Mouse (Mus musculus): Measurements from ENCODE around the gene Anks1. TPM values are rescaled to one million over a fixed set of nuclear protein-coding genes. Genes with fewer than 3 reads are reported as not detected.
A peak's percentile ranks its signal among the peaks of the same experiment; 100 is the strongest.

Anks1 gene
- polyA plus RNA-seq, 1 experiment from 2014 or later, result 8.3 TPM

- 90% methylated on average over 2 of the region's 2 CpGs for WGBS
- H3K4me3 ChIP-seq (ENCODE audit: low read depth, low read length), result no peak overlapping the region
- no peaks in the 10 kb centered on the region for H3K27me3 ChIP-seq (ENCODE audit: control insufficient read depth, insufficient read depth, low read length)
- TF ChIP-seq CTCF (IDR thresholded peaks at IDR 0.05; ENCODE audit: low read depth), result peak; percentile 55
- no peak for TF ChIP-seq EP300 (optimal IDR thresholded peaks at IDR 0.05)
- DNase-seq (ENCODE audit: low spot score) (no peak), ATAC-seq (ENCODE audit: low FRiP score, low TSS enrichment) (no peak)
- H3K4me2 ChIP-seq (replicated peaks; ENCODE audit: low read depth), result no peak overlapping the region
- no peaks in the 10 kb centered on the region for H3K4me1 ChIP-seq (replicated peaks; ENCODE audit: control insufficient read depth, insufficient read depth)
- no peaks in the 10 kb centered on the region for H3K36me3 ChIP-seq (ENCODE audit: control insufficient read depth, insufficient read depth, low read length)
- no peak overlapping the region for H3K9ac ChIP-seq (ENCODE audit: low read length)
- no peaks in the 10 kb centered on the region for H3K9me3 ChIP-seq (ENCODE audit: control insufficient read depth, low read length)
- H3K27ac ChIP-seq (replicated peaks), result no peak overlapping the region
Measured at GRCm38 (mm10) chr17:28092297-28092696, 183.2 kb downstream of the Anks1 start.

GRCm38 (mm10) chr17:28093837-28094236 lies 184.7 kb downstream of the Anks1 start:
- Histone ChIP-seq H3K36me3 (ENCODE audit: control insufficient read depth, insufficient read depth, low read length) (no peaks in the 10 kb centered on the region), H3K9me3 (ENCODE audit: control insufficient read depth, low read length) (no peaks in the 10 kb centered on the region), H3K9ac (ENCODE audit: low read length) (no peak overlapping the region), H3K4me2 (replicated peaks; ENCODE audit: low read depth) (no peak overlapping the region), H3K27me3 (ENCODE audit: control insufficient read depth, insufficient read depth, low read length) (no peaks in the 10 kb centered on the region), H3K4me1 (replicated peaks; ENCODE audit: control insufficient read depth, insufficient read depth) (no peaks in the 10 kb centered on the region), H3K27ac (replicated peaks) (no peak overlapping the region), H3K4me3 (ENCODE audit: low read depth, low read length) (no peak overlapping the region)
- no peak for DNase-seq (ENCODE audit: low spot score)
- TF ChIP-seq EP300 (optimal IDR thresholded peaks at IDR 0.05) (no peak), CTCF (IDR thresholded peaks at IDR 0.05; ENCODE audit: low read depth) (peak; percentile 45)
- WGBS, result 77% methylated on average over 3 of the region's 3 CpGs
- no peak for ATAC-seq (ENCODE audit: low FRiP score, low TSS enrichment)

GRCm38 (mm10) chr17:28096418-28096817 lies 187.3 kb downstream of the Anks1 start:
- no peak overlapping the region for H3K27ac ChIP-seq (replicated peaks)
- no peak for TF ChIP-seq CTCF (IDR thresholded peaks at IDR 0.05; ENCODE audit: low read depth)
- no peak for TF ChIP-seq EP300 (optimal IDR thresholded peaks at IDR 0.05)
- H3K27me3 ChIP-seq (ENCODE audit: control insufficient read depth, insufficient read depth, low read length), result no peaks in the 10 kb centered on the region
- H3K9me3 ChIP-seq (ENCODE audit: control insufficient read depth, low read length), result no peaks in the 10 kb centered on the region
- no peak overlapping the region for H3K4me3 ChIP-seq (ENCODE audit: low read depth, low read length)
- H3K36me3 ChIP-seq (ENCODE audit: control insufficient read depth, insufficient read depth, low read length), result no peaks in the 10 kb centered on the region
- H3K4me1 ChIP-seq (replicated peaks; ENCODE audit: control insufficient read depth, insufficient read depth), result no peaks in the 10 kb centered on the region
- no peak overlapping the region for H3K4me2 ChIP-seq (replicated peaks; ENCODE audit: low read depth)
- H3K9ac ChIP-seq (ENCODE audit: low read length), result no peak overlapping the region
- ATAC-seq (ENCODE audit: low FRiP score, low TSS enrichment), result no peak
- WGBS, result 72% methylated on average over 10 of the region's 10 CpGs
- DNase-seq (ENCODE audit: low spot score), result no peak

- no peak overlapping the region for H3K4me2 ChIP-seq (replicated peaks; ENCODE audit: low read depth)
- no peak overlapping the region for H3K9ac ChIP-seq (ENCODE audit: low read length)
- DNase-seq (ENCODE audit: low spot score) (no peak), ATAC-seq (ENCODE audit: low FRiP score, low TSS enrichment) (no peak)
- no peaks in the 10 kb centered on the region for H3K4me1 ChIP-seq (replicated peaks; ENCODE audit: control insufficient read depth, insufficient read depth)
- no peak overlapping the region for H3K27ac ChIP-seq (replicated peaks)
- no peaks in the 10 kb centered on the region for H3K9me3 ChIP-seq (ENCODE audit: control insufficient read depth, low read length)
- no peaks in the 10 kb centered on the region for H3K36me3 ChIP-seq (ENCODE audit: control insufficient read depth, insufficient read depth, low read length)
- WGBS, result 83% methylated on average over 13 of the region's 13 CpGs
- TF ChIP-seq CTCF (IDR thresholded peaks at IDR 0.05; ENCODE audit: low read depth) (no peak), EP300 (optimal IDR thresholded peaks at IDR 0.05) (no peak)
- H3K4me3 ChIP-seq (ENCODE audit: low read depth, low read length), result no peak overlapping the region
- H3K27me3 ChIP-seq (ENCODE audit: control insufficient read depth, insufficient read depth, low read length), result no peaks in the 10 kb centered on the region
Measured at GRCm38 (mm10) chr17:28097308-28097707, 188.2 kb downstream of the Anks1 start.

- ATAC-seq (ENCODE audit: low FRiP score, low TSS enrichment), result no peak
- no peak for DNase-seq (ENCODE audit: low spot score)
Measured at GRCm38 (mm10) chr17:28099086-28099485, 190.0 kb downstream of the Anks1 start.

GRCm38 (mm10) chr17:28100669-28101068 lies 191.6 kb downstream of the Anks1 start:
- 92% methylated on average over 1 of the region's 1 CpGs for WGBS

More at GRCm38 (mm10) chr17:28099086-28099485, 190.0 kb downstream of the Anks1 start:
- TF ChIP-seq EP300 (optimal IDR thresholded peaks at IDR 0.05) (no peak), CTCF (IDR thresholded peaks at IDR 0.05; ENCODE audit: low read depth) (no peak)
- Histone ChIP-seq H3K4me2 (replicated peaks; ENCODE audit: low read depth) (no peak overlapping the region), H3K4me3 (ENCODE audit: low read depth, low read length) (no peak overlapping the region), H3K36me3 (ENCODE audit: control insufficient read depth, insufficient read depth, low read length) (no peaks in the 10 kb centered on the region), H3K27me3 (ENCODE audit: control insufficient read depth, insufficient read depth, low read length) (no peaks in the 10 kb centered on the region), H3K4me1 (replicated peaks; ENCODE audit: control insufficient read depth, insufficient read depth) (no peaks in the 10 kb centered on the region), H3K9me3 (ENCODE audit: control insufficient read depth, low read length) (no peaks in the 10 kb centered on the region), H3K9ac (ENCODE audit: low read length) (no peak overlapping the region), H3K27ac (replicated peaks) (no peak overlapping the region)
- 70% methylated on average over 3 of the region's 3 CpGs for WGBS

More at GRCm38 (mm10) chr17:28100669-28101068, 191.6 kb downstream of the Anks1 start:
- Histone ChIP-seq H3K27me3 (ENCODE audit: control insufficient read depth, insufficient read depth, low read length) (no peaks in the 10 kb centered on the region), H3K9ac (ENCODE audit: low read length) (no peak overlapping the region), H3K4me3 (ENCODE audit: low read depth, low read length) (no peak overlapping the region), H3K9me3 (ENCODE audit: control insufficient read depth, low read length) (no peaks in the 10 kb centered on the region), H3K4me2 (replicated peaks; ENCODE audit: low read depth) (no peak overlapping the region), H3K4me1 (replicated peaks; ENCODE audit: control insufficient read depth, insufficient read depth) (no peaks in the 10 kb centered on the region), H3K36me3 (ENCODE audit: control insufficient read depth, insufficient read depth, low read length) (no peaks in the 10 kb centered on the region), H3K27ac (replicated peaks) (no peak overlapping the region)
- DNase-seq (ENCODE audit: low spot score), result no peak
- no peak for TF ChIP-seq EP300 (optimal IDR thresholded peaks at IDR 0.05)
- TF ChIP-seq CTCF (IDR thresholded peaks at IDR 0.05; ENCODE audit: low read depth), result peak; percentile 44
- ATAC-seq (ENCODE audit: low FRiP score, low TSS enrichment), result no peak
